ENCODE assay signal across 11 mouse cellular contexts in the genomic region with DNA sequence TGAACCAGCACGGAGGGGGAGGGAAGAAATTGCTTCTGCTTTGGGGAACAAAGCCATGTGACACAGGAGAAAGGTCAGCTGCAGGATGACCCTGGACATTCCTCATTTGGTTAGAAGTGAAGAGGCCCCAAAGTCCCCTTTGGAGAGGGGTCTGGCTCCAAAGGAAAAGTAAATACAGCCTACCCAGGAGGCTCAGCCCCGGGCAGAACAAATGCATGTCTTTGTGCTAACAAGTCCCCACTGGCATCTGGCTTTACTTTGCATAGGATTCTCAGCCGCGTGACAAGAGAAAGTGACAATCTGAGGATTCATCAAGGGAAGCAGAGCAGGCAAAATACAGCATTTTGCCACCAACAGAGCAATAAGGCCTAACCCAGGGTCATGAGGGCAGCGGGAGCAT. TPM values are rescaled to one million over a fixed set of nuclear protein-coding genes. Genes with fewer than 3 reads are reported as not detected.
A peak's percentile ranks its signal among the peaks of the same experiment; 100 is the strongest.
DNase-seq lines count a peak whose midpoint lies in the region; ATAC-seq and TF ChIP-seq lines count a peak whose summit lies in the region.
"Had no signal": no experiment of that assay in that cellular context is flagged by ENCODE, and none has a peak within 500 bp of the region (broad histone marks: within the 10 kb centered on the region; RNA-seq: fewer than 3 reads in every experiment).

No protein-coding gene starts in this region.

- no peak overlapping the region for H3K4me2 ChIP-seq in forebrain, embryonic 11.5 days (ENCODE audit: low read depth, low read length, severe bottlenecking)
- no peak overlapping the region for H3K4me2 ChIP-seq in forebrain, embryonic 14.5 days (ENCODE audit: low read length)
- no peak overlapping the region for H3K4me2 ChIP-seq in lung, embryonic 14.5 days
- H3K4me2 ChIP-seq in limb, embryonic 12.5 days: no peak overlapping the region
- H3K4me2 ChIP-seq in neural tube, embryonic 15.5 days: no peak overlapping the region
- H3K4me2 ChIP-seq: liver, embryonic 15.5 days had no signal

- H3K4me1 ChIP-seq in forebrain, embryonic 11.5 days (replicated peaks; ENCODE audit: control insufficient read depth, insufficient read depth, low read length): peaks cover 22% of the 10 kb centered on the region
- no peaks in the 10 kb centered on the region; the same call in 1 of the 2 replicates for H3K4me1 ChIP-seq in forebrain, embryonic 14.5 days (ENCODE audit: control insufficient read depth, insufficient read depth, low read length)
- H3K4me1 ChIP-seq in lung, embryonic 14.5 days (ENCODE audit: insufficient read depth): peaks cover 6% of the 10 kb centered on the region
- peaks cover 41% of the 10 kb centered on the region for H3K4me1 ChIP-seq in limb, embryonic 12.5 days (replicated peaks)
- peaks cover 55% of the 10 kb centered on the region for H3K4me1 ChIP-seq in neural tube, embryonic 15.5 days
- H3K4me1 ChIP-seq in thymus, adult 2 months (replicated peaks; ENCODE audit: control insufficient read depth, insufficient read depth, low read length): no peaks in the 10 kb centered on the region
- H3K4me1 ChIP-seq: liver, embryonic 15.5 days had no signal

- WGBS in forebrain, embryonic 11.5 days: 2% methylated on average over 5 of the region's 5 CpGs
- WGBS in forebrain, embryonic 14.5 days: 8% methylated on average over 5 of the region's 5 CpGs
- WGBS in lung, embryonic 14.5 days: 7% methylated on average over 5 of the region's 5 CpGs
- WGBS in limb, embryonic 12.5 days: 4% methylated on average over 5 of the region's 5 CpGs
- 3% methylated on average over 5 of the region's 5 CpGs for WGBS in neural tube, embryonic 15.5 days
- 41% methylated on average over 5 of the region's 5 CpGs for WGBS in thymus, adult 2 months

- no peak for TF ChIP-seq CTCF in lung, embryonic 14.5 days (IDR thresholded peaks at IDR 0.05; ENCODE audit: low read depth)
- TF ChIP-seq CTCF in thymus, adult 2 months (IDR thresholded peaks at IDR 0.05; ENCODE audit: borderline replicate concordance, control insufficient read depth, extremely low read depth, insufficient read depth, low read length, poor library complexity): no peak

- no peak overlapping the region for H3K9ac ChIP-seq in forebrain, embryonic 11.5 days (ENCODE audit: low read length)
- no peak overlapping the region for H3K9ac ChIP-seq in forebrain, embryonic 14.5 days (ENCODE audit: low read length)
- H3K9ac ChIP-seq in lung, embryonic 14.5 days: no peak overlapping the region
- H3K9ac ChIP-seq in limb, embryonic 12.5 days (replicated peaks): no peak overlapping the region
- no peak overlapping the region for H3K9ac ChIP-seq in neural tube, embryonic 15.5 days (replicated peaks)
- H3K9ac ChIP-seq: liver, embryonic 15.5 days had no signal

- TF ChIP-seq POLR2A in thymus, adult 2 months (IDR thresholded peaks at IDR 0.05; ENCODE audit: control insufficient read depth, extremely low read depth, insufficient read depth, low read length, poor library complexity): no peak

- H3K36me3 ChIP-seq in forebrain, embryonic 11.5 days (ENCODE audit: control insufficient read depth, insufficient read depth, low read length): no peaks in the 10 kb centered on the region
- H3K36me3 ChIP-seq in forebrain, embryonic 14.5 days (ENCODE audit: control insufficient read depth, insufficient read depth, low read length): no peaks in the 10 kb centered on the region
- no peaks in the 10 kb centered on the region for H3K36me3 ChIP-seq in lung, embryonic 14.5 days (ENCODE audit: insufficient read depth)
- no peaks in the 10 kb centered on the region for H3K36me3 ChIP-seq in limb, embryonic 12.5 days
- H3K36me3 ChIP-seq in neural tube, embryonic 15.5 days: no peaks in the 10 kb centered on the region
- no peaks in the 10 kb centered on the region for H3K36me3 ChIP-seq in thymus, adult 2 months (ENCODE audit: control insufficient read depth, insufficient read depth, low read length)
- H3K36me3 ChIP-seq: liver, embryonic 15.5 days had no signal

- DNase-seq in forebrain, embryonic 11.5 days (ENCODE audit: low spot score): peak; percentile 69
- DNase-seq in forebrain, embryonic 14.5 days (ENCODE audit: low spot score): no peak
- DNase-seq in lung, embryonic 14.5 days: peak; percentile 59
- no peak for DNase-seq in lung, postnatal 25 days (ENCODE audit: low spot score)
- no peak for DNase-seq in right cerebral cortex, postnatal 14 days
- no peak for DNase-seq in thymus, adult 2 months
- DNase-seq: adrenal gland, postnatal 14 days; cerebellum, postnatal 36 days had no signal

- 0 out of 2 replicates have a peak, but pooled peaks have one; percentile 35 for ATAC-seq in forebrain, embryonic 11.5 days (replicated peaks; ENCODE audit: low FRiP score)
- no peak for ATAC-seq in forebrain, embryonic 14.5 days
- peak; percentile 57; the same call in 1 of the 2 replicates for ATAC-seq in lung, embryonic 14.5 days (ENCODE audit: insufficient read depth)
- ATAC-seq in limb, embryonic 12.5 days (ENCODE audit: insufficient number of reproducible peaks, insufficient read depth, low FRiP score, low TSS enrichment, low read depth): no peak
- no peak for ATAC-seq in neural tube, embryonic 15.5 days (ENCODE audit: low FRiP score)

- H3K27me3 ChIP-seq in forebrain, embryonic 11.5 days (ENCODE audit: control insufficient read depth, insufficient read depth, low read length): no peaks in the 10 kb centered on the region
- no peaks in the 10 kb centered on the region for H3K27me3 ChIP-seq in forebrain, embryonic 14.5 days (replicated peaks; ENCODE audit: control insufficient read depth, insufficient read depth, low read length)
- no peaks in the 10 kb centered on the region for H3K27me3 ChIP-seq in lung, embryonic 14.5 days (ENCODE audit: insufficient read depth, low read length)
- H3K27me3 ChIP-seq in limb, embryonic 12.5 days: peaks cover 16% of the 10 kb centered on the region; the same call in 1 of the 2 replicates
- no peaks in the 10 kb centered on the region for H3K27me3 ChIP-seq in neural tube, embryonic 15.5 days (replicated peaks)
- no peaks in the 10 kb centered on the region for H3K27me3 ChIP-seq in thymus, adult 2 months (ENCODE audit: control insufficient read depth, insufficient read depth, low read length)
- H3K27me3 ChIP-seq: liver, embryonic 15.5 days had no signal

- peak overlapping the region; percentile 19; the same call in 1 of the 2 replicates for H3K27ac ChIP-seq in forebrain, embryonic 11.5 days (ENCODE audit: low read depth, low read length)
- H3K27ac ChIP-seq in forebrain, embryonic 14.5 days (ENCODE audit: low read depth, low read length): no peak overlapping the region
- H3K27ac ChIP-seq in lung, embryonic 14.5 days (ENCODE audit: low read depth): 0 out of 2 replicates have a peak overlapping the region, but pooled peaks have one; percentile 28
- peak overlapping the region; percentile 26; the same call in 1 of the 2 replicates for H3K27ac ChIP-seq in limb, embryonic 12.5 days
- H3K27ac ChIP-seq in neural tube, embryonic 15.5 days (replicated peaks): peak overlapping the region; percentile 57
- no peak overlapping the region for H3K27ac ChIP-seq in thymus, adult 2 months (ENCODE audit: control insufficient read depth, insufficient read depth, low read length)
- H3K27ac ChIP-seq: liver, embryonic 15.5 days had no signal

- no peaks in the 10 kb centered on the region for H3K9me3 ChIP-seq in forebrain, embryonic 11.5 days (ENCODE audit: control insufficient read depth, low read length)
- no peaks in the 10 kb centered on the region for H3K9me3 ChIP-seq in forebrain, embryonic 14.5 days (replicated peaks; ENCODE audit: control insufficient read depth, low read length)
- H3K9me3 ChIP-seq in lung, embryonic 14.5 days (ENCODE audit: low read depth, low read length): no peaks in the 10 kb centered on the region
- H3K9me3 ChIP-seq in limb, embryonic 12.5 days: no peaks in the 10 kb centered on the region
- H3K9me3 ChIP-seq in neural tube, embryonic 15.5 days (replicated peaks): no peaks in the 10 kb centered on the region
- H3K9me3 ChIP-seq: liver, embryonic 15.5 days had no signal

- no peak overlapping the region for H3K4me3 ChIP-seq in forebrain, embryonic 11.5 days (ENCODE audit: low read depth, low read length)
- no peak overlapping the region for H3K4me3 ChIP-seq in forebrain, embryonic 14.5 days (ENCODE audit: low read depth, low read length)
- H3K4me3 ChIP-seq in lung, embryonic 14.5 days (ENCODE audit: low read depth, low read length): no peak overlapping the region
- no peak overlapping the region for H3K4me3 ChIP-seq in limb, embryonic 12.5 days (replicated peaks)
- H3K4me3 ChIP-seq in neural tube, embryonic 15.5 days (replicated peaks): no peak overlapping the region
- H3K4me3 ChIP-seq in thymus, adult 2 months (ENCODE audit: control insufficient read depth, insufficient read depth, low read length): no peak overlapping the region
- H3K4me3 ChIP-seq: liver, embryonic 15.5 days had no signal

RNA-seq across cellular contexts. Expression of a gene that starts 54.1 kb away (rescaled TPM):
- 21.0 and 23.7 TPM in 2 replicates for polyA plus RNA-seq in forebrain, embryonic 11.5 days (2014; fragmentation: Nextera tagmentation; extraction: Ambion mirVana)
- 12.1 and 12.7 TPM in 2 replicates for polyA plus RNA-seq in forebrain, embryonic 14.5 days (2014; fragmentation: Nextera tagmentation; extraction: Ambion mirVana)
- 6.7 and 7.1 TPM in 2 replicates for polyA plus RNA-seq in lung, embryonic 14.5 days (2014; fragmentation: Nextera tagmentation; extraction: Ambion mirVana)
- polyA plus RNA-seq in limb, embryonic 12.5 days (2016; fragmentation: Nextera tagmentation; extraction: Ambion mirVana): 15.5 and 18.6 TPM in 2 replicates
- 46.1 and 52.3 TPM in 2 replicates for polyA plus RNA-seq in neural tube, embryonic 15.5 days (2015; fragmentation: Nextera tagmentation; extraction: Ambion mirVana)
- 3.1 and 3.2 TPM in 2 replicates for polyA plus RNA-seq in thymus, adult 2 months (2012; rRNA removed)

Comparison
In these comparisons a context has a peak if more than half of its experiments do, and no peak if none do; other contexts are left out.
1. ATAC-seq: peak in forebrain, embryonic 11.5 days (single experiment) and lung, embryonic 14.5 days (single experiment); none in forebrain, embryonic 14.5 days (single experiment), limb, embryonic 12.5 days (single experiment) and neural tube, embryonic 15.5 days (single experiment).
2. DNase-seq: peak in forebrain, embryonic 11.5 days (single experiment) and lung, embryonic 14.5 days (single experiment); none in forebrain, embryonic 14.5 days (single experiment), lung, postnatal 25 days (single experiment), right cerebral cortex, postnatal 14 days (single experiment) and thymus, adult 2 months (single experiment).
3. H3K27ac ChIP-seq: peak in forebrain, embryonic 11.5 days (single experiment), lung, embryonic 14.5 days (single experiment), limb, embryonic 12.5 days (single experiment) and neural tube, embryonic 15.5 days (single experiment); none in forebrain, embryonic 14.5 days (single experiment) and thymus, adult 2 months (single experiment).